Mouse (Mus musculus): ENCODE measurements around the gene Aqp9. TPM values are rescaled to one million over a fixed set of nuclear protein-coding genes. Genes with fewer than 3 reads are reported as not detected.

The Aqp9 gene
- total and polyA plus RNA-seq, 2 experiments from 2014 or later, result 0.15 TPM; not detected in 1

GRCm38 (mm10) chr9:71064291-71064840 is 104.1 kb downstream of the Aqp9 start:
- H3K36me3 ChIP-seq (replicated peaks; ENCODE audit: control insufficient read depth, insufficient read depth, low read length), result no peaks in the 10 kb centered on the region
- no peak overlapping the region for H3K4me2 ChIP-seq (ENCODE audit: low read depth, low read length)
- 91% methylated on average over 8 of the region's 8 CpGs for WGBS
- no peak overlapping the region for H3K9ac ChIP-seq (replicated peaks; ENCODE audit: low read depth, low read length)
- DNase-seq (ENCODE audit: low spot score), result no peak
- ATAC-seq (ENCODE audit: insufficient read depth, low read depth), result no peak
- no peak overlapping the region for H3K27ac ChIP-seq (ENCODE audit: low read depth)
- no peaks in the 10 kb centered on the region for H3K4me1 ChIP-seq (ENCODE audit: control insufficient read depth, insufficient read depth)
- TF ChIP-seq CTCF (IDR thresholded peaks at IDR 0.05; ENCODE audit: low read depth) (no peak), EP300 (IDR thresholded peaks at IDR 0.05; ENCODE audit: low read depth) (no peak)
- H3K9me3 ChIP-seq (replicated peaks; ENCODE audit: control insufficient read depth, low read length), result no peaks in the 10 kb centered on the region
- no peak overlapping the region for H3K4me3 ChIP-seq (ENCODE audit: low read depth, low read length)
- no peaks in the 10 kb centered on the region for H3K27me3 ChIP-seq (ENCODE audit: control insufficient read depth, insufficient read depth, low read length)

- peak; percentile 31; the same call in 1 of the 2 replicates for TF ChIP-seq CTCF (IDR thresholded peaks at IDR 0.05; ENCODE audit: low read depth)
- no peak for TF ChIP-seq EP300 (IDR thresholded peaks at IDR 0.05; ENCODE audit: low read depth)
- DNase-seq (ENCODE audit: low spot score), result no peak
- Histone ChIP-seq H3K4me1 (ENCODE audit: control insufficient read depth, insufficient read depth) (peaks cover 2% of the 10 kb centered on the region; the same call in 1 of the 2 replicates), H3K36me3 (replicated peaks; ENCODE audit: control insufficient read depth, insufficient read depth, low read length) (no peaks in the 10 kb centered on the region), H3K4me3 (ENCODE audit: low read depth, low read length) (no peak overlapping the region), H3K4me2 (ENCODE audit: low read depth, low read length) (no peak overlapping the region), H3K9ac (replicated peaks; ENCODE audit: low read depth, low read length) (no peak overlapping the region), H3K9me3 (replicated peaks; ENCODE audit: control insufficient read depth, low read length) (no peaks in the 10 kb centered on the region), H3K27me3 (ENCODE audit: control insufficient read depth, insufficient read depth, low read length) (no peaks in the 10 kb centered on the region), H3K27ac (ENCODE audit: low read depth) (no peak overlapping the region)
- no peak for ATAC-seq (ENCODE audit: insufficient read depth, low read depth)
Measured at GRCm38 (mm10) chr9:71063551-71063950, 104.9 kb downstream of the Aqp9 start.

- Histone ChIP-seq H3K9ac (replicated peaks; ENCODE audit: low read depth, low read length) (no peak overlapping the region), H3K27me3 (ENCODE audit: control insufficient read depth, insufficient read depth, low read length) (no peaks in the 10 kb centered on the region), H3K4me2 (ENCODE audit: low read depth, low read length) (no peak overlapping the region), H3K9me3 (replicated peaks; ENCODE audit: control insufficient read depth, low read length) (no peaks in the 10 kb centered on the region), H3K27ac (ENCODE audit: low read depth) (no peak overlapping the region), H3K36me3 (replicated peaks; ENCODE audit: control insufficient read depth, insufficient read depth, low read length) (no peaks in the 10 kb centered on the region), H3K4me3 (ENCODE audit: low read depth, low read length) (no peak overlapping the region), H3K4me1 (ENCODE audit: control insufficient read depth, insufficient read depth) (peaks cover 7% of the 10 kb centered on the region; the same call in 1 of the 2 replicates)
- no peak for DNase-seq (ENCODE audit: low spot score)
- no peak for ATAC-seq (ENCODE audit: insufficient read depth, low read depth)
- TF ChIP-seq CTCF (IDR thresholded peaks at IDR 0.05; ENCODE audit: low read depth) (no peak), EP300 (IDR thresholded peaks at IDR 0.05; ENCODE audit: low read depth) (no peak)
- 87% methylated on average over 4 of the region's 4 CpGs for WGBS
Measured at GRCm38 (mm10) chr9:71062976-71063375, 105.5 kb downstream of the Aqp9 start.

- Histone ChIP-seq H3K27me3 (ENCODE audit: control insufficient read depth, insufficient read depth, low read length) (no peaks in the 10 kb centered on the region), H3K9me3 (replicated peaks; ENCODE audit: control insufficient read depth, low read length) (no peaks in the 10 kb centered on the region), H3K4me1 (ENCODE audit: control insufficient read depth, insufficient read depth) (peaks cover 7% of the 10 kb centered on the region; the same call in 1 of the 2 replicates), H3K9ac (replicated peaks; ENCODE audit: low read depth, low read length) (no peak overlapping the region), H3K27ac (ENCODE audit: low read depth) (no peak overlapping the region), H3K4me3 (ENCODE audit: low read depth, low read length) (no peak overlapping the region), H3K4me2 (ENCODE audit: low read depth, low read length) (no peak overlapping the region), H3K36me3 (replicated peaks; ENCODE audit: control insufficient read depth, insufficient read depth, low read length) (no peaks in the 10 kb centered on the region)
- ATAC-seq (ENCODE audit: insufficient read depth, low read depth) (no peak), DNase-seq (ENCODE audit: low spot score) (no peak)
- TF ChIP-seq EP300 (IDR thresholded peaks at IDR 0.05; ENCODE audit: low read depth) (no peak), CTCF (IDR thresholded peaks at IDR 0.05; ENCODE audit: low read depth) (no peak)
Measured at GRCm38 (mm10) chr9:71062301-71062700, 106.2 kb downstream of the Aqp9 start.

Other genes with a start within 250 kb of the Aqp9 start
- gene Lipc, start 216.5 kb downstream of the Aqp9 start, total RNA-seq (2014; rRNA removed; ENCODE audit: low replicate concordance), result 4.6 TPM in 1 of 2 replicates, not detected in the other
- gene Lipc, start 216.5 kb downstream of the Aqp9 start, polyA plus RNA-seq (2015; fragmentation: Nextera tagmentation; extraction: Ambion mirVana), result 0.12 and 0.18 TPM in 2 replicates
- gene Aldh1a2, start 47.1 kb upstream of the Aqp9 start, total RNA-seq (2014; rRNA removed; ENCODE audit: low replicate concordance), result 21.3 and 26.6 TPM in 2 replicates
- 25.7 and 26.2 TPM in 2 replicates for gene Aldh1a2, start 47.1 kb upstream of the Aqp9 start, polyA plus RNA-seq (2015; fragmentation: Nextera tagmentation; extraction: Ambion mirVana)